Comparison of ENCODE assay signal across 10 mouse cellular contexts in the genomic region with DNA sequence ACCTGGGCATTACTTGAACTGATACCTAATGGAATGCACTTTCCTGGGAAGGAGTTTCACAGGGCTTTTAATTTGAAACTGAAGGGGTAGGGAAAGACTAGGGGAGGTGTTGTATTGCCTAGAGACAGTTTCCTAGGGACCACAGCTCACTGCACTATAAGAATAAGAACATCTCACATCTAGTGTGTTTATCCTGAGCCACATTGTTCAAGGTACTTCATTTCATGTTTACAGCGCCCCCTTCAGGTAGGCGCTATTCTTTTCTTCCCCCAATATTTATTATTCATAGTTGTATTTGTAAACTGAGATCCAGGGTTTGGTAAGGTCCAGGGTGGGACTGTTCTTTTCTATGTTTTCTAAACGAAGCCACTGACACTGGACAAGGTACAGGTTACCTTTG. TPM values are rescaled to one million over a fixed set of nuclear protein-coding genes. Genes with fewer than 3 reads are reported as not detected.
A peak's percentile ranks its signal among the peaks of the same experiment; 100 is the strongest.
DNase-seq lines count a peak whose midpoint lies in the region; ATAC-seq and TF ChIP-seq lines count a peak whose summit lies in the region.
"Had no signal": no experiment of that assay in that cellular context is flagged by ENCODE, and none has a peak within 500 bp of the region (broad histone marks: within the 10 kb centered on the region; RNA-seq: fewer than 3 reads in every experiment).

No protein-coding gene starts in this region.

- in situ Hi-C loops in Patski (cut with MboI; ENCODE audit: low pct_unique_long_range_greater_than_20kb) = no loop called here

- no peak overlapping the region for H3K4me3 ChIP-seq in gastrocnemius, adult 2 months
- no peak overlapping the region for H3K4me3 ChIP-seq in forebrain, embryonic 16.5 days (replicated peaks; ENCODE audit: low read length)
- H3K4me3 ChIP-seq: heart, embryonic 13.5 days had no signal

- no peak for ATAC-seq in Patski
- ATAC-seq in activated CD4-positive, CD25-positive, alpha-beta regulatory T cell, adult 4 months = no peak
- no peak for ATAC-seq in forebrain, embryonic 16.5 days

- no peaks in the 10 kb centered on the region for H3K36me3 ChIP-seq in forebrain, embryonic 16.5 days (ENCODE audit: control insufficient read depth, insufficient read depth)
- H3K36me3 ChIP-seq: heart, embryonic 13.5 days had no signal

- H3K27me3 ChIP-seq in Patski = no peaks in the 10 kb centered on the region
- 0 out of 2 replicates have a peak, but pooled peaks cover 2% of the 10 kb centered on the region for H3K27me3 ChIP-seq in forebrain, embryonic 16.5 days (replicated peaks; ENCODE audit: control insufficient read depth, insufficient read depth, low read length)
- H3K27me3 ChIP-seq: heart, embryonic 13.5 days had no signal

- H3K27ac ChIP-seq in gastrocnemius, adult 2 months = no peak overlapping the region
- no peak overlapping the region for H3K27ac ChIP-seq in forebrain, embryonic 16.5 days (ENCODE audit: low read length)
- H3K27ac ChIP-seq: heart, embryonic 13.5 days; macrophage had no signal

- 5% methylated on average over 3 of the region's 3 CpGs for WGBS in forebrain, embryonic 16.5 days

- no peak overlapping the region for H3K4me2 ChIP-seq in forebrain, embryonic 16.5 days (ENCODE audit: low read length)
- H3K4me2 ChIP-seq: heart, embryonic 13.5 days had no signal

- H3K9me3 ChIP-seq in forebrain, embryonic 16.5 days (ENCODE audit: control insufficient read depth, low read length) = no peaks in the 10 kb centered on the region
- H3K9me3 ChIP-seq: heart, embryonic 13.5 days had no signal

- CTCF ChIA-PET in Patski (lab: Charles Lee) = interaction anchor here (1.2 to 1.8 kb wide), 3 partner anchors 13 to 80 kb away, joined by 3 to 6 read pairs (median 3); no protein-coding TSS in a partner anchor

- intact Hi-C loops in gastrocnemius, adult 2 months (cut with DNase I) = no loop called here

- TF ChIP-seq CTCF in gastrocnemius, adult 2 months (IDR thresholded peaks at IDR 0.05) = peak; percentile 66
- peak; percentile 48 for TF ChIP-seq CTCF in Patski (IDR thresholded peaks at IDR 0.05)

- POLR2A ChIA-PET in Patski (lab: Charles Lee) = no interaction called here

- no peak for DNase-seq in gastrocnemius, adult 2 months
- no peak for DNase-seq in gastrocnemius, postnatal 25 days
- DNase-seq in 3T3-L1 (ENCODE audit: low read depth, low spot score) = peak; percentile 29
- DNase-seq in Patski (ENCODE audit: low read depth, low spot score) = no peak
- DNase-seq in lung, postnatal 14 days = peak; percentile 61
- no peak for DNase-seq in layer of hippocampus, postnatal 25 days (ENCODE audit: extremely low spot score in 1 of 2, low spot score in 1 of 2)

- H3K4me1 ChIP-seq in forebrain, embryonic 16.5 days (replicated peaks; ENCODE audit: control insufficient read depth, insufficient read depth, low read length) = no peaks in the 10 kb centered on the region
- H3K4me1 ChIP-seq: heart, embryonic 13.5 days had no signal

- H3K9ac ChIP-seq in forebrain, embryonic 16.5 days (replicated peaks; ENCODE audit: low read depth, low read length) = no peak overlapping the region
- H3K9ac ChIP-seq: heart, embryonic 13.5 days had no signal

RNA-seq across cellular contexts. Expression of a gene that starts 5.8 kb away (rescaled TPM):
- total RNA-seq in gastrocnemius, adult 2 months (2021) = under 1 TPM in 1 of 2 experiments, not detected in 1; 0.42 TPM
- not detected for total RNA-seq in gastrocnemius, postnatal 25 days (2021)
- polyA plus RNA-seq in Patski (2021) = 0.26 TPM
- polyA plus RNA-seq in activated CD4-positive, CD25-positive, alpha-beta regulatory T cell, adult 4 months (2017; shearing (Covaris generic)) = under 1 TPM in 1 of 2 experiments, not detected in 1; 0.29 TPM
- 0.21 and 0.75 TPM in 2 replicates for polyA plus RNA-seq in forebrain, embryonic 16.5 days (2015; fragmentation: Nextera tagmentation; extraction: Ambion mirVana)
- under 1 TPM; 0.22 to 0.47 TPM for total RNA-seq in layer of hippocampus, postnatal 25 days (2021)
- polyA plus RNA-seq: macrophage had no signal

RNA-seq across cellular contexts. Expression of a gene that starts 6.7 kb away (rescaled TPM):
- total RNA-seq in gastrocnemius, adult 2 months (2021) = 10 to 100 TPM; 71.3 to 71.5 TPM
- total RNA-seq in gastrocnemius, postnatal 25 days (2021) = 10 to 100 TPM; 59.1 to 60.7 TPM
- 447 TPM for polyA plus RNA-seq in Patski (2021)
- 10 to 100 TPM; 45.5 to 59.4 TPM for polyA plus RNA-seq in activated CD4-positive, CD25-positive, alpha-beta regulatory T cell, adult 4 months (2017; shearing (Covaris generic))
- 230 and 237 TPM in 2 replicates for polyA plus RNA-seq in forebrain, embryonic 16.5 days (2015; fragmentation: Nextera tagmentation; extraction: Ambion mirVana)
- 100 to 1,000 TPM; 236 to 250 TPM for total RNA-seq in layer of hippocampus, postnatal 25 days (2021)

RNA-seq across cellular contexts. Expression of a gene that starts 14.6 kb away (rescaled TPM):
- total RNA-seq in gastrocnemius, adult 2 months (2021) = 1 to 10 TPM; 2.7 TPM
- total RNA-seq in gastrocnemius, postnatal 25 days (2021) = 1 to 10 TPM; 2.1 to 2.4 TPM
- polyA plus RNA-seq in Patski (2021) = 5.9 TPM
- polyA plus RNA-seq in activated CD4-positive, CD25-positive, alpha-beta regulatory T cell, adult 4 months (2017; shearing (Covaris generic)) = 1 to 10 TPM; 2.6 to 3.3 TPM
- polyA plus RNA-seq in forebrain, embryonic 16.5 days (2015; fragmentation: Nextera tagmentation; extraction: Ambion mirVana) = 11.8 and 13.0 TPM in 2 replicates
- 1 to 10 TPM; 8.1 to 9.1 TPM for total RNA-seq in layer of hippocampus, postnatal 25 days (2021)

RNA-seq across cellular contexts. Expression of a gene that starts 17.6 kb away (rescaled TPM):
- total RNA-seq in gastrocnemius, adult 2 months (2021) = 1 to 10 TPM; 3.3 to 4.4 TPM
- 1 to 10 TPM; 2.7 to 4.9 TPM for total RNA-seq in gastrocnemius, postnatal 25 days (2021)
- 21.8 TPM for polyA plus RNA-seq in Patski (2021)
- 1 to 10 TPM; 4.6 to 7.0 TPM for polyA plus RNA-seq in activated CD4-positive, CD25-positive, alpha-beta regulatory T cell, adult 4 months (2017; shearing (Covaris generic))
- polyA plus RNA-seq in forebrain, embryonic 16.5 days (2015; fragmentation: Nextera tagmentation; extraction: Ambion mirVana) = 43.0 and 44.1 TPM in 2 replicates
- 10 to 100 TPM; 34.4 to 35.3 TPM for total RNA-seq in layer of hippocampus, postnatal 25 days (2021)

RNA-seq across cellular contexts. Expression of a gene that starts 26.6 kb away (rescaled TPM):
- 1 to 10 TPM; 1.5 to 2.0 TPM for total RNA-seq in gastrocnemius, adult 2 months (2021)
- 1 to 10 TPM; 2.0 to 2.2 TPM for total RNA-seq in gastrocnemius, postnatal 25 days (2021)
- 7.9 TPM for polyA plus RNA-seq in Patski (2021)
- 1 to 10 TPM; 2.4 to 3.4 TPM for polyA plus RNA-seq in activated CD4-positive, CD25-positive, alpha-beta regulatory T cell, adult 4 months (2017; shearing (Covaris generic))
- 16.8 and 17.4 TPM in 2 replicates for polyA plus RNA-seq in forebrain, embryonic 16.5 days (2015; fragmentation: Nextera tagmentation; extraction: Ambion mirVana)
- total RNA-seq in layer of hippocampus, postnatal 25 days (2021) = 10 to 100 TPM; 10.2 to 12.1 TPM

Comparison
In these comparisons a context has a peak if more than half of its experiments do, and no peak if none do; other contexts are left out.
1. DNase-seq: peak in 3T3-L1 (single experiment) and lung, postnatal 14 days (single experiment); none in gastrocnemius, adult 2 months (single experiment), gastrocnemius, postnatal 25 days (single experiment), Patski (single experiment) and layer of hippocampus, postnatal 25 days (0 of 2).